Mouse (Mus musculus) mammary gland, adult 2 months (tissue): ENCODE results near the gene Fcna. TPM values are rescaled to one million over a fixed set of nuclear protein-coding genes. Genes with fewer than 3 reads are reported as not detected.

ENCODE experiments used
- polyA plus RNA-seq: library from polyadenylated mRNA; depleted of rRNA; stranded (reverse); fragments of >200 nt; gene quantifications from 2 replicates; pipeline ENCODE4 v1.2.3, GENCODE M21; 2012; ENCODE audit warnings: low replicate concordance; rRNA removed

The Fcna gene
- polyA plus RNA-seq: 17.3 and 33.5 TPM in 2 replicates

GRCm38 (mm10) chr2:25627811-25628210 is at the start of gene Fcna:
TSS of gene Fcna (minus strand) at chr2:25628030.

GRCm38 (mm10) chr2:25676486-25676885 is 48.7 kb upstream of the Fcna start, which contains the start of gene Lcn6:
TSS of gene Lcn6 (plus strand) at chr2:25676786.

GRCm38 (mm10) chr2:25657652-25658051 is 29.8 kb upstream of the Fcna start, which contains the start of gene Lcn5:
TSS of gene Lcn5 (plus strand) at chr2:25657952.

GRCm38 (mm10) chr2:25652902-25653301 is 25.1 kb upstream of the Fcna start, which contains the start of gene Lcn8:
TSS of gene Lcn8 (plus strand) at chr2:25653120.

GRCm38 (mm10) chr2:25621229-25622200 is 6.3 kb downstream of the Fcna start, which contains the start of gene Tmem141:
TSS of gene Tmem141 (minus strand) at chr2:25622005.

GRCm38 (mm10) chr2:25617578-25617977 is 10.3 kb downstream of the Fcna start, which contains the start of gene Ccdc183:
TSS of gene Ccdc183 (minus strand) at chr2:25617678.

GRCm38 (mm10) chr2:25607761-25608622 is 19.8 kb downstream of the Fcna start, which contains the start of gene Rabl6:
TSS of gene Rabl6 (minus strand) at chr2:25608521.

GRCm38 (mm10) chr2:25581294-25581864 is 46.5 kb downstream of the Fcna start, which contains the start of gene Ajm1:
TSS of gene Ajm1 (minus strand) at chr2:25581757.

Other genes starting within 250 kb of the Fcna start
- 48.9 and 63.5 TPM in 2 replicates for gene Entpd2, start 232.2 kb downstream of the Fcna start, polyA plus RNA-seq
- gene Npdc1, start 228.7 kb downstream of the Fcna start, polyA plus RNA-seq: 151 and 254 TPM in 2 replicates
- gene Fut7, start 204.8 kb downstream of the Fcna start, polyA plus RNA-seq: 7.8 and 13.8 TPM in 2 replicates
- gene Abca2, start 199.3 kb downstream of the Fcna start, polyA plus RNA-seq: 52.8 and 92.1 TPM in 2 replicates
- gene Clic3, start 171.2 kb downstream of the Fcna start, polyA plus RNA-seq: 8.4 and 21.2 TPM in 2 replicates
- gene Paxx, start 166.9 kb downstream of the Fcna start, polyA plus RNA-seq: 92.7 and 147 TPM in 2 replicates
- gene Ptgds, start 158.0 kb downstream of the Fcna start, polyA plus RNA-seq: 4.8 and 6.6 TPM in 2 replicates
- gene Lcn12, start 134.1 kb downstream of the Fcna start, polyA plus RNA-seq: not detected in 2 replicates
- 19.9 and 31.9 TPM in 2 replicates for gene Fbxw5, start 127.3 kb downstream of the Fcna start, polyA plus RNA-seq
- gene C8g, start 126.3 kb downstream of the Fcna start, polyA plus RNA-seq: 12.2 and 13.2 TPM in 2 replicates
- 20.0 and 23.9 TPM in 2 replicates for gene Traf2, start 81.1 kb downstream of the Fcna start, polyA plus RNA-seq
- 65.0 and 134 TPM in 2 replicates for gene Edf1, start 70.2 kb downstream of the Fcna start, polyA plus RNA-seq
- gene Mamdc4, start 53.2 kb downstream of the Fcna start, polyA plus RNA-seq: 3.4 and 4.2 TPM in 2 replicates
- 42.8 and 48.1 TPM in 2 replicates for gene Phpt1, start 52.8 kb downstream of the Fcna start, polyA plus RNA-seq
- gene Ajm1, start 46.3 kb downstream of the Fcna start, polyA plus RNA-seq: 0.79 and 2.0 TPM in 2 replicates
- gene Rabl6, start 19.5 kb downstream of the Fcna start, polyA plus RNA-seq: 69.2 and 71.3 TPM in 2 replicates
- gene Ccdc183, start 10.4 kb downstream of the Fcna start, polyA plus RNA-seq: not detected in 2 replicates
- 20.4 and 44.3 TPM in 2 replicates for gene Tmem141, start 6.0 kb downstream of the Fcna start, polyA plus RNA-seq
- not detected in 2 replicates for gene Lcn8, start 25.1 kb upstream of the Fcna start, polyA plus RNA-seq
- not detected in 2 replicates for gene Lcn5, start 29.9 kb upstream of the Fcna start, polyA plus RNA-seq
- not detected in 2 replicates for gene Lcn6, start 48.8 kb upstream of the Fcna start, polyA plus RNA-seq
- not detected in 2 replicates for gene Lcn10, start 54.7 kb upstream of the Fcna start, polyA plus RNA-seq
- gene Obp2a, start 72.0 kb upstream of the Fcna start, polyA plus RNA-seq: not detected in 2 replicates
- 39.9 and 133 TPM in 2 replicates for gene Bmyc, start 78.7 kb upstream of the Fcna start, polyA plus RNA-seq
- not detected in 2 replicates for gene Obp2b, start 109.0 kb upstream of the Fcna start, polyA plus RNA-seq
- gene Lcn3, start 137.5 kb upstream of the Fcna start, polyA plus RNA-seq: not detected in 2 replicates
- not detected in 2 replicates for gene Lcn11, start 149.0 kb upstream of the Fcna start, polyA plus RNA-seq
- gene Gm13539, start 154.2 kb upstream of the Fcna start, polyA plus RNA-seq: not detected in 2 replicates
- not detected in 2 replicates for gene Glt6d1, start 187.8 kb upstream of the Fcna start, polyA plus RNA-seq
- not detected in 2 replicates for gene Lcn9, start 195.1 kb upstream of the Fcna start, polyA plus RNA-seq
- gene Sohlh1, start 219.2 kb upstream of the Fcna start, polyA plus RNA-seq: not detected in 2 replicates
- gene Kcnt1, start 235.7 kb upstream of the Fcna start, polyA plus RNA-seq: 0.48 and 0.57 TPM in 2 replicates